Mouse (Mus musculus) myocyte (in vitro differentiated cells): ENCODE measurements around the gene Spsb3. TPM values are rescaled to one million over a fixed set of nuclear protein-coding genes. Genes with fewer than 3 reads are reported as not detected.

ENCODE experiments used
- H3K27me3 ChIP-seq: one replicate; pipeline ENCODE4 v1.6.1; 2011; ENCODE audit not compliant: control insufficient read depth, insufficient read depth, insufficient read length
- H3K36me3 ChIP-seq: one replicate; pipeline ENCODE4 v1.6.1; 2011; ENCODE audit not compliant: control insufficient read depth, insufficient read depth
- H3K4me2 ChIP-seq: one replicate; pipeline ENCODE4 v1.6.1; 2011; ENCODE audit warnings: low read depth, control low read depth
- H3K4me3 ChIP-seq: one replicate; pipeline ENCODE4 v1.5.1; 2011; ENCODE audit warnings: mild to moderate bottlenecking, control low read depth, moderate library complexity
- H3K79me2 ChIP-seq: one replicate; pipeline ENCODE4 v1.6.1; 2011; ENCODE audit not compliant: control insufficient read depth, insufficient read depth
- H3ac ChIP-seq: one replicate; pipeline ENCODE4 v1.6.1; 2011; ENCODE audit not compliant: control insufficient read depth, insufficient read length
- CEBPB ChIP-seq: IDR thresholded peaks from 2 replicates; pipeline ENCODE4 v1.6.1; 2011; ENCODE audit warnings: mild to moderate bottlenecking, moderate library complexity; ENCODE audit not compliant: poor library complexity, insufficient read depth, severe bottlenecking
- E2F4 ChIP-seq: IDR thresholded peaks from one replicate; pipeline ENCODE4 v1.6.1; 2011; ENCODE audit warnings: mild to moderate bottlenecking, control low read depth, moderate library complexity; ENCODE audit not compliant: insufficient read depth
- MAX ChIP-seq: IDR thresholded peaks from one replicate; pipeline ENCODE4 v1.6.1; 2011; ENCODE audit warnings: low read depth, mild to moderate bottlenecking, control low read depth
- MYOD1 ChIP-seq, 3 experiments: IDR thresholded peaks; one replicate each; pipeline ENCODE4 v1.6.1; 2011; ENCODE audit warnings: control low read depth in 2 of 3, low read depth in 2 of 3, mild to moderate bottlenecking in 2 of 3, moderate library complexity in 1 of 3; ENCODE audit not compliant: insufficient read length in 2 of 3, control insufficient read depth in 1 of 3
- MYOG ChIP-seq, 3 experiments: IDR thresholded peaks; one replicate each; pipeline ENCODE4 v1.6.1; 2011; ENCODE audit warnings: control low read depth in 2 of 3, low read depth in 2 of 3, mild to moderate bottlenecking in 2 of 3; ENCODE audit not compliant: insufficient read length in 2 of 3, control insufficient read depth in 1 of 3, insufficient read depth in 1 of 3
- POLR2A ChIP-seq: IDR thresholded peaks from one replicate; pipeline ENCODE4 v1.6.1; 2011; ENCODE audit warnings: low read depth, mild to moderate bottlenecking, control low read depth, moderate library complexity; ENCODE audit not compliant: insufficient read length
- POLR2AphosphoS2 ChIP-seq: IDR thresholded peaks from one replicate; pipeline ENCODE4 v1.6.1; 2011; ENCODE audit warnings: low read depth, control low read depth; ENCODE audit not compliant: insufficient read length
- REST ChIP-seq: IDR thresholded peaks from one replicate; pipeline ENCODE4 v1.6.1; 2011; ENCODE audit warnings: mild to moderate bottlenecking, control low read depth, moderate library complexity; ENCODE audit not compliant: insufficient read depth, insufficient read length
- SRF ChIP-seq: IDR thresholded peaks from one replicate; pipeline ENCODE4 v1.6.1; 2011; ENCODE audit warnings: low read depth; ENCODE audit not compliant: control insufficient read depth, insufficient read length
- TCF12 ChIP-seq: IDR thresholded peaks from one replicate; pipeline ENCODE4 v1.6.1; 2011; ENCODE audit warnings: mild to moderate bottlenecking, control low read depth; ENCODE audit not compliant: poor library complexity, insufficient read depth, severe bottlenecking
- TCF3 ChIP-seq: IDR thresholded peaks from one replicate; pipeline ENCODE4 v1.6.1; 2011; ENCODE audit warnings: low read depth, control low read depth; ENCODE audit not compliant: insufficient read length
- USF1 ChIP-seq: IDR thresholded peaks from one replicate; pipeline ENCODE4 v1.6.1; 2011; ENCODE audit warnings: low read depth, mild to moderate bottlenecking, control low read depth, moderate library complexity
- polyA plus RNA-seq: library from polyadenylated mRNA; unstranded; fragments of >200 nt; fragmentation: generic; extraction: Trizol; gene quantifications from one replicate; pipeline ENCODE4 v1.2.1, GENCODE M21; 2012; ENCODE audit warnings: missing spikeins

Gene Spsb3
- polyA plus RNA-seq, 1 experiment, result 46.6 TPM

DNA sequence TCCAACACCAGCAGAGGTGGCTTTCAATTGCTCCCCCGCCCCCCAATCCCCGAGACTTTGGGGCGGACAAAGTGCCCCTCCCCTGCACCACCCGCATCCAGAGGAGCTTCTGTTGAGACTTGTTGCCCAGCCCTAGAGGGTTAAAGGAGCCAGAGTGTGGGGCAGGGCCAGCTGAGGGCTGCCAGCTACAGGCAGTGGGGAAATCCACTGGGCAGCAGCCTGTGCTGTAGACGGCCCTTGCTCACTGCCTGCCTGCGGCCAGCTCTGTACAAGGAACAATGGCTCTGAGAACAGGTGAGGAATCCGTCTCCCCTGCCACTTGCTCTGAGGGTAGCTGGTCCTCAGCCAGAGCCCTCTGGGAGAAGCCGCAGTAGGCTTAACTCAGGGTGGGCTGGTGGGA is 7.9 kb upstream of the Spsb3 start:
- Histone ChIP-seq H3ac (no peak overlapping the region), H3K27me3 (peaks cover 5% of the 10 kb centered on the region), H3K79me2 (no peaks in the 10 kb centered on the region), H3K36me3 (no peaks in the 10 kb centered on the region), H3K4me2 (no peak overlapping the region), H3K4me3 (no peak overlapping the region)
- TF ChIP-seq POLR2AphosphoS2, result no peak
- no peak for TF ChIP-seq SRF
- no peak for TF ChIP-seq REST
- no peak for TF ChIP-seq MAX

DNA sequence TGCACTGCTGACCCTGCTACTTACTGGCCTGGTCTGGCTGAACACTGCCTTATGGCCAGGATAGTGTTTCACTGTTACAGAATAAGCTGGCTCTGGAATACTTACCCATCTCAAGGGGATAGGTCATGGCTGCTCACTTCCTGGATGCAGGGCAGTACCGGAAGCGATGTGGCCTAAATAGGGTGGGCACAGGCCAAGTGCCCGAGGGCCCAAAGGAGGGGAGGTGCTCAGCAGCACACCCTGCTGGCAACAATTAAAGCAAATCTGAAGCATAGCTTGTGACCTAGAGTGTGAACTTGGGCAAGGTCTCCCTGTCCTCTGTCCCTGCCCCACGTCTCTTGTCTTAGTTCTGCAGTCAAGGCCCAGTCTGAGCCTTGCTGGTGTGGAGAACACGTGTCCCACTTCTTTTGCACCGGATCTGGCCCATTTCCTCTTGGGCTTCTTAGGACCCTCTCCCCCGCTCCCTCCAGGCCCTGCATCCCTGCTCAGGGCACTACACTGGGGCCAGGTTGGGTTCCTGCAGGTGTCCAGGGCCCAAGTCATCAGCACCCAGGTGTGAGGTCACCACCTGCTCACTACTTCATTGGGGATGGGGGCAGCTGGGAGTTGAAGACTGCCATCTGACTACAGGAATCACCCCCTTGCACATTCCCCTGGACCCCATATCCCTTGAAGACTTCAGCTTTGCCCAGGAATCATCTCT is 4.6 kb upstream of the Spsb3 start:
- no peaks in the 10 kb centered on the region for H3K36me3 ChIP-seq
- H3K79me2 ChIP-seq, result no peaks in the 10 kb centered on the region
- TF ChIP-seq MYOG (IDR thresholded peaks at IDR 0.05; ENCODE audit: control insufficient read depth in 1 of 3, insufficient read depth in 1 of 3, insufficient read length in 2 of 3, low read depth in 2 of 3) (no peak), POLR2AphosphoS2 (no peak), MYOD1 (IDR thresholded peaks at IDR 0.05; ENCODE audit: control insufficient read depth in 1 of 3, insufficient read length in 2 of 3, low read depth in 2 of 3) (no peak), SRF (no peak), POLR2A (no peak), REST (no peak), MAX (no peak), USF1 (no peak), E2F4 (no peak), TCF3 (no peak)
- H3K4me3 ChIP-seq, result no peak overlapping the region
- no peak overlapping the region for H3ac ChIP-seq
- no peaks in the 10 kb centered on the region for H3K27me3 ChIP-seq
- H3K4me2 ChIP-seq, result peak overlapping the region; percentile 44

DNA sequence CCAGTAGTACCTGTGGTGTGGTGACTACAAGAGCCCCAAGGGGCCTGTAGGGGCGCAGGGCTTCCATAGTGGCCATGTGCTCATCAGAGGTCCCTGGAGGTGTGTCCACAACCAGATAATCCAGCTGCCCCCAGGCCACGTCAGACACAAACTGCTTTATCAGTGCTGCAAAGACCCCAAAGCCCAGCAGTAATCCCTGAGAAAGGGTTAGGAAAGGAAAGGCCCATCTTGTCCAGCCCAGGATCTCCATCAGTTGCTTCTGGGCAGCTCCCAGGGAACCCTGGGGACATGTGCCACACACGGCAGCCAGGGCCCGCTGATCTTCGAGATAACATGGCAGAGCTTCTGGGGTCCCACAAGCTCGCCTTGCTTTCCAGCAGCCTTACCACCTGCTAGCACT is 2.1 kb upstream of the Spsb3 start:
- Histone ChIP-seq H3K4me2 (no peak overlapping the region), H3ac (no peak overlapping the region), H3K27me3 (no peaks in the 10 kb centered on the region), H3K4me3 (no peak overlapping the region), H3K79me2 (peaks cover 6% of the 10 kb centered on the region), H3K36me3 (no peaks in the 10 kb centered on the region)
- no peak for TF ChIP-seq MAX
- no peak for TF ChIP-seq TCF12
- no peak for TF ChIP-seq MYOD1 (IDR thresholded peaks at IDR 0.05; ENCODE audit: control insufficient read depth in 1 of 3, insufficient read length in 2 of 3, low read depth in 2 of 3)
- TF ChIP-seq E2F4, result no peak
- no peak for TF ChIP-seq REST
- no peak for TF ChIP-seq CEBPB
- TF ChIP-seq SRF, result no peak
- TF ChIP-seq POLR2A, result no peak
- TF ChIP-seq MYOG (IDR thresholded peaks at IDR 0.05; ENCODE audit: control insufficient read depth in 1 of 3, insufficient read depth in 1 of 3, insufficient read length in 2 of 3, low read depth in 2 of 3), result no peak
- TF ChIP-seq POLR2AphosphoS2, result no peak
- no peak for TF ChIP-seq TCF3
- TF ChIP-seq USF1, result no peak

DNA sequence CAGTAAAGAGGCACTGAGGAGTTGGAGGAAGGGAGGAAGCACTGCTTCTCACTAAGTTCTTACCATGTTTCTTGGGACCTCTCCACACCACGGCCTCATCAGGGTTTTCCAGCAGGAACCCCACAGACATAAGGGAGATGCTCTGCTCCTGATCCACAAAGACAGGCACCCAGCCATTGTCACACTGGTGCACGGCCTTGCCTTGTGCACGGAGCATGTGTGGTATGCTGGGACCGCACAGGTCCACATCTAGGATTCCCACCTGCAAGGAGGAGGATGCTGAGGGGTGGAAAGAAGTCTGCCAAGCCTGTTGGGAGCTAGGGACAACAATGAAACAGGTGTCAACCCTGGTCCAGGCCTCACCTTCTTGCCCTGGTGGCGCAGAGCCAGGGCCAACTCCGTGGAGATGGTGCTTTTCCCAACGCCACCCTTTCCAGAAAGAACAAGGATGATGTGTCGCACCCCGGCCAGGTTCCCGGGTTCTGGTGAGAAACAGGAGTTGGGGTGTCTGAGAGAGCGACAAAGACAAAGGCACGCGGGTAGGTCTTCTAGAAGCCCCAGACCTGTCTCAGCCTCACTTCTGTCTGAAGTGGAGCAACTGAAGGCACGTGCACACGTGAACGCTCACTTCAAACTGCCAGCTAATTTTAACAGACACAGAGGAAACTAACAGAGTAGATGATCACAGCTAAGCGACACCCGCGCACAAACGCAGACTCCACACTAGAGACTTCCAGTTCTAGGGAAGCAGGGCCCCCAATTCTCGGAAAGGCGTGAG is 898 bp upstream of the Spsb3 start:
- Histone ChIP-seq H3K4me2 (peak overlapping the region; percentile 88), H3ac (peak overlapping the region; percentile 82), H3K79me2 (peaks cover 6% of the 10 kb centered on the region), H3K36me3 (no peaks in the 10 kb centered on the region), H3K27me3 (no peaks in the 10 kb centered on the region), H3K4me3 (peak overlapping the region; percentile 70)
- TF ChIP-seq CEBPB (no peak), MAX (no peak), USF1 (no peak), E2F4 (no peak), REST (no peak), MYOD1 (IDR thresholded peaks at IDR 0.05; ENCODE audit: control insufficient read depth in 1 of 3, insufficient read length in 2 of 3, low read depth in 2 of 3) (no peak), SRF (no peak), POLR2AphosphoS2 (no peak), TCF3 (no peak), POLR2A (no peak), MYOG (IDR thresholded peaks at IDR 0.05; ENCODE audit: control insufficient read depth in 1 of 3, insufficient read depth in 1 of 3, insufficient read length in 2 of 3, low read depth in 2 of 3) (no peak), TCF12 (no peak)

DNA sequence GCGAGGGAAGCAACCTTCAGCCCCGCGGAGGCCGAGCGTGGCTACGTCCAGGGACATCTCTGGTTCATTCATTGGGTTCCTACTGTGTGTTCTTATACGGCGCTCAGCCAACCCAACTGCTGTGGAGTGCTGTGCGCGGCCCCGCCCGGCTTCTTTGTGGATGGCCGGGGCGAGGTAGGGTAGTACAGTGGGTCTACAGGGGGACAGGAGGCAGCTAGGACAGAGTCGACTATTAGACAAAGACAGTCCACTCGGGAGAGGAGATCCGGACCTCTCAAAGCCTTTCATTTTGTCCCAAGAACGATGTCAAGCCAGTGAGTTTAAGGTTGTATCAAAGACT is 459 bp downstream of the Spsb3 start:
- Histone ChIP-seq H3K27me3 (no peaks in the 10 kb centered on the region), H3K4me2 (peak overlapping the region; percentile 94), H3K36me3 (no peaks in the 10 kb centered on the region), H3K4me3 (peak overlapping the region; percentile 70), H3K79me2 (peaks cover 6% of the 10 kb centered on the region), H3ac (peak overlapping the region; percentile 82)
- TF ChIP-seq TCF3 (no peak), POLR2AphosphoS2 (peak; percentile 18)
